Mouse (Mus musculus): ENCODE measurements around the gene Myd88.

DNA sequence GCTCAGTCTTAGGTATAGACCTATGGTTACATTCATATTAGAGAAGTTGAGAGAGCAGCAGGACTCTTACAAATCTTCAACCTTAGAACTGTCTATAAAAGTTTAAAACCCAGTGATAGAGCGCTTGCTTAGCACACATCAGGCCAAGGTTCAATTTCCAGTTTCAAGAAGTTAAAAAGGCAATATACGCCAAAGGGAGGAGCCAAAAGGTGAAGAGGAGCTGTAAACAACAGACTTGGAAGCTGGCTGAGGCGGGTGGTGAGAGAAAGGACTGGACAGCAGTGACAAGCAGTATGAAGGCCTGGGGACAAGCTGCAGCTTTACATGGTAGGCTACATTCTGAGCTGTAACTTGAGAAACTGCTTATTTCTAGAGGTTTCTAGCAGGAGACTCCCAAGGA lies 42.6 kb downstream of the Myd88 start:
- TF ChIP-seq CTCF (IDR thresholded peaks at IDR 0.05; ENCODE audit: control insufficient read depth, insufficient read depth, insufficient replicate concordance, low read depth, low read length) (no peak), POLR2A (IDR thresholded peaks at IDR 0.05; ENCODE audit: control insufficient read depth, low read depth, low read length) (no peak)

Measured in testis, adult 2 months (tissue).